Mouse (Mus musculus): ENCODE measurements around the gene Lrsam1. TPM values are rescaled to one million over a fixed set of nuclear protein-coding genes. Genes with fewer than 3 reads are reported as not detected.
A peak's percentile ranks its signal among the peaks of the same experiment; 100 is the strongest.

Lrsam1 gene
- polyA plus RNA-seq, 1 experiment from 2014 or later, result 29.3 TPM

DNA sequence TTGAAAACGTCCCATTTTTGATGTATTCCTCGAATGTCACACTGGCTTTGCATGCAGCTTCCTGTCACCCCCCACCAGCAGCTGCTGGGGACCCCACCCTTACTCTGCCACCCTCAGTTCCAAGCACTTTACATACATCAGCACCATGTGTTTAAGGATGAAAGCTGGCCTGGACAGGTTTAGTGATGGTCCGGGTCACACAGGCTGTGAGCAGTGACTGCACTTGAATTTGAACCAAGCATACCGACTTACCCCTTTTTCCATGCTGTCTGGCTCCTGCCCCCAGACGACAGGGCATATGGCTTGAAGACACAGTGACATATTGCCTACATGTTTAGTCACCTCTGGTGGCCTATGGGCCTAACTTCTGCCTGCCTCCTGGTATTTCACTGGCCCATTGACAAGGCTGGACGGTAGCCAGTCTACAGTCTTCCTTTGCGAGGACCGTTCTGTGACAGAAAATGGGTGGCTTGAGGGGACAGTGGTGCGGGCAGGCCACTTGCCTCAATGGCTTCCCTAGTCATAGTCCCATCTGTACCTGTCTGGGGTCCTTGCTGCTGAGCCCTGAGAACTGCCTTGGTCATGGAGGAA lies 6.7 kb upstream of the Lrsam1 start:
- H3K27me3 ChIP-seq, result no peaks in the 10 kb centered on the region
- CTCF ChIA-PET, result interaction anchor here (1.2 kb wide), 1 partner anchor 14 kb away, joined by 3 read pairs; the partner anchor contains the start of gene Slc2a8
- POLR2A ChIA-PET, result no interaction called here
- in situ Hi-C loops (cut with MboI; ENCODE audit: low pct_unique_long_range_greater_than_20kb), result no loop called here
- ATAC-seq (no peak), DNase-seq (ENCODE audit: low read depth, low spot score) (no peak)
- no peak for TF ChIP-seq CTCF (IDR thresholded peaks at IDR 0.05)

DNA sequence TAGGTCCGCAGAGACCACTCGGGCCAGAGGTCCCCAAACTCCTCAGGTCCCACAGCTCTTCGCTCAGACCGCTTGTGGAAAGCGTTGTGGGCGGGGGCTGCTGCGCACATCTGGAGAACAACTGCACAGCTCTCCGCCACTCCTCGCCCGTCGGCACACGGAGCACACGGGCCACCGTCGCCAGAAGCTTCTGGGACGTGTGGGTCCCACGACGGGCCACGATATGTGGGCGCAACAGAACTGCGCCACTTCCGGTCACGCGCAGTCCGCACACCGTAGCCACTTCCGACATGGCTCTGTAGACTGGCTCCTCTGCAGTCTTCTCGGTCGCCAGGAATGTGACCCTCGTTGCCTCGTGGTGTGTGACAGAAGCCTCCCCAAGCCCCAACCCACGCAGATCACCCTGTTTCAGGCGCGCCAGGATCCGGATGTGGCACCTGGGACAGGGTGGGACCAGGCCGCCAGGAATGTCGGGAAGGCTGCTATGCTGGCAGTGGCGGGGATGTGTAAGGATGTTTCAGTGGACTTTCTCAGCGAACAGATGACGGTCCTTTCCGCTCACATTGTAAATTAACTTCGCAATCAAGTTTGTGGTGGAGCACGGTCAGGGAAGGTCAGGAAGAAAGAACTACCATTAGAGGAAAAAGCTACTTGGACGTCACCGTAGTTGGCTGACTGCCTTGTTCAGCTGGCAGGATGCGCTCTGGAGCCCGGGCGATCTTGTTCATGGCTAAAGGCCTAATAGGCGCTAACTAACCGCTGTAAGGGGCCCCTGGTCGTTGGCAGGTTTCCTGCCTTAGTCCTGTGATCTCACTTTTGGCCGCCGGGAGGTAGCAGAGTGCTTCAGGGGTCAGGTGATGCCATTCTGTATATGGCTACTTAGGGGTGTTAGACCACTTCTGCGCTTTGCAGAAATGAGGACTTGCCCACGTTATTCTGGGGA lies 5.5 kb upstream of the Lrsam1 start:
- in situ Hi-C loops (cut with MboI; ENCODE audit: low pct_unique_long_range_greater_than_20kb), result no loop called here
- ChIA-PET POLR2A (interaction anchor here (1.0 kb wide), 1 partner anchor 24 kb away, joined by 3 read pairs; no protein-coding TSS in a partner anchor), CTCF (no interaction called here)
- H3K27me3 ChIP-seq, result no peaks in the 10 kb centered on the region
- no peak for TF ChIP-seq CTCF (IDR thresholded peaks at IDR 0.05)
- no peak for DNase-seq (ENCODE audit: low read depth, low spot score)
- ATAC-seq, result peak; percentile 40

DNA sequence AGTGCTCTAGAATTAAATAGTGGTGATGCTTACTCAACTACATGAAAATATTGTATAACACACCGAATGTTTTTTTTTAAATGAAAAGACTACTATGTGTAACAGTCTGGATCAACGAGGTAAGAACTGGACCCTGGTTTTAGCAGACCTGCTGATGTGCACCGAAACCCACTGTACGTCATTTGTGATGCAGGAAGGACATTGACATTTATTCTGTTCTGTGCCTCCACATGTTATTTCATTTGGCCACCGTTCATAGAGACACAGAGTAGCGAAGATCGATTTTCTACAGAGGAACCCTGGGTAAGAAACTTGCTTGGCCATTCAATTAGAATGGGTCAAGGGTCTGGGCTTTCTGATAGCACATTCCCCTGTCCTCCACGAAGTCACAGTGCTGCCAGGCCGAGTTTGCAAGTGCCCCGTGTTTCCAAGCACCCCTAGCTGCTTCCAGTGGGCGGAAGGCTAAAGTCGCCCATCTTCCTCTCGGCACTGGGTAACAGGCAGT lies 4.8 kb upstream of the Lrsam1 start:
- ChIA-PET POLR2A (no interaction called here), CTCF (no interaction called here)
- TF ChIP-seq CTCF (IDR thresholded peaks at IDR 0.05), result no peak
- H3K27me3 ChIP-seq, result no peaks in the 10 kb centered on the region
- in situ Hi-C loops (cut with MboI; ENCODE audit: low pct_unique_long_range_greater_than_20kb), result no loop called here
- ATAC-seq, result no peak
- no peak for DNase-seq (ENCODE audit: low read depth, low spot score)

DNA sequence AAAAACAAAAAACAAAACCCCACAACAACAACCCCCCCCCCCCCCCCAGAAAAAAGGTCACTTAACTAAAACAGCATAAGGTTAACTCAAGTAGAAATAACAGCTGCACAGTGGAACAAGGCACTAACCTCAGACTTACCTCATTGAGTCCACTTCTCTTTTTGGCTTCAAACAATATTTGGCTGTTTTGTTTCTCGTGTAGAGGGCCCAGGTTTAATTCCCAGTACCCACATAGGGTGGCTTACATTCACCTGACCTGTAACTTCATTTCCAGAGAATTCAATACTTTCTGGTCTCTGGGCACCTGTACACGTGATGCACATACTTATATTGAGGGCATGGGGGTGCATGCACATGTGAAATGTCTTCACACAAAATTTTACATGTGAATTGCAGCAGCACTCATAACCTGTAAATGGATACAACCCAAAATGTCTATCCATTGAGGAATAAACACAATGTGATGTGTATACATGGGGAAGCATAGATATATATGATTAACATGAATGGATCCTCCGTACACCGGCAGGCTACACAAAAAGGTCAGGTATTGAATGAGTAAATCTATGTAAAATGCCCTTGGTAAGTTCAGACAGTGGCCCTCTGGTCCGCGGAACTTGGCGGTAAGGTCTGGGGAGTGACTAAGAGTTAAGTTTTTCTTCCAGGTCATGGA lies 4.2 kb upstream of the Lrsam1 start:
- ATAC-seq (no peak), DNase-seq (ENCODE audit: low read depth, low spot score) (no peak)
- ChIA-PET CTCF (no interaction called here), POLR2A (interaction anchor here (0.5 kb wide), 1 partner anchor 36 kb away, joined by 3 read pairs; no protein-coding TSS in a partner anchor)
- no peak for TF ChIP-seq CTCF (IDR thresholded peaks at IDR 0.05)
- in situ Hi-C loops (cut with MboI; ENCODE audit: low pct_unique_long_range_greater_than_20kb), result no loop called here
- H3K27me3 ChIP-seq, result no peaks in the 10 kb centered on the region

DNA sequence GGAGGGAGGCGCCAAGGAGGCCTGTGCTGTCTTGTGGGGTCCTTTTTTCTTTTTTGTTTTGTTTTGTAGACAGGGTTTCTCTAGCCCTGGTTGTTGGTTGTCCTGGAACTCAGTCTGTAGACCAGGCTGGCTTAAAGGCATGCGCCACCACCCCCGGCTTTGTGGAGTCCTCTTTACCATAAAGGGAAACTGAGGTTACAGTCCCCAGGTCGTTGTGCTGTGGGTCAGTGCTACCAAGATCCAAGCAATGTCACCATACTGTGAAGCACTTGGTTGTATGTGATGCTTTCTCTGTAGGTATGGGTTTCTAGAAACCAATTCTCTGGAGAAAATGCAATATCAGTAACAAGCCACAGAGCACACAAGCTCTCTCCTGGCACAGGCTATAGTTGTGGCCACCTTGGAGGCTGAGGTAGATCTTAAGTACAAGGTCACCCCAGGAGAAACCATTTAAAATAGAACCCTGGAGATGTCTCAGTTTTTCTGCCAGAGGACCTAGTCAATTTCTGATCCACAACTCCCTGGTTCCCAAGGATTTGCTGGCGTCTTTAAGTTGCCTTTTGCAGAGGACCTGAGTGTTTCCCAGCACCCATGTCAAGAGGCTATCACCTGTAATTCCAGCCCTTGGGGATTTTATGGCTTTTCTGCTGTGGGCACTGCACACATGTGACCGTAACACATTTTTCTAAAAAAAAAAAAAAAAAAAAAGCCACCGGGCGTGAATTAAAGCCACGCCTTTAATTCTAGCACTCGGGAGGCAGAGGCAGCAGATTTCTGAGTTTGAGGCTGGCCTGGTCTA lies 3.4 kb upstream of the Lrsam1 start:
- no peaks in the 10 kb centered on the region for H3K27me3 ChIP-seq
- CTCF ChIA-PET, result no interaction called here
- DNase-seq (ENCODE audit: low read depth, low spot score) (no peak), ATAC-seq (no peak)
- in situ Hi-C loops (cut with MboI; ENCODE audit: low pct_unique_long_range_greater_than_20kb), result no loop called here
- no peak for TF ChIP-seq CTCF (IDR thresholded peaks at IDR 0.05)
- POLR2A ChIA-PET, result interaction anchor here (0.5 to 1.7 kb wide), 3 partner anchors 12 to 35 kb away, joined by 3 read pairs; no protein-coding TSS in a partner anchor

DNA sequence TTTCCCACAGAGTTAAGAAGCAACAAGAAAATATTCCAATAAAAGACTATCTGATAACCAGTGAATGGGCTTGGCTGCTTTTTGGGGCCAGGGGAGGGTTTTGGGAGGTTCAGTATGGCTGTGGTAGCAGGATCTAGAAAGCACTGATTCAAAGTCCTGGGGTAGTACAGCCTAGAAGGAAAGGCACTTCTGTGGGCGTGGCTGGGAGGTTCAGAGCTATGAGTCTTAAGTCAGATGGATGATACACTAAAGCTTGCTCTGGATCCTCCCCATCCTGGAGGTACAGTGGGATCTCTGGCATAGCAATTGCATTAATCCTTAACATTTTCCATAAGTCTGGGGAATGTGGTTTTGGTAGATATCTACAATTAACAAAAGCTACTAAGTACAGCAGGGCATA lies 2.6 kb upstream of the Lrsam1 start:
- ChIA-PET CTCF (no interaction called here), POLR2A (interaction anchor here (0.8 to 1.7 kb wide), 2 partner anchors 11 to 14 kb away, joined by 3 read pairs; no protein-coding TSS in a partner anchor)
- in situ Hi-C loops (cut with MboI; ENCODE audit: low pct_unique_long_range_greater_than_20kb), result no loop called here
- H3K27me3 ChIP-seq, result no peaks in the 10 kb centered on the region
- DNase-seq (ENCODE audit: low read depth, low spot score), result no peak
- ATAC-seq, result no peak
- no peak for TF ChIP-seq CTCF (IDR thresholded peaks at IDR 0.05)

DNA sequence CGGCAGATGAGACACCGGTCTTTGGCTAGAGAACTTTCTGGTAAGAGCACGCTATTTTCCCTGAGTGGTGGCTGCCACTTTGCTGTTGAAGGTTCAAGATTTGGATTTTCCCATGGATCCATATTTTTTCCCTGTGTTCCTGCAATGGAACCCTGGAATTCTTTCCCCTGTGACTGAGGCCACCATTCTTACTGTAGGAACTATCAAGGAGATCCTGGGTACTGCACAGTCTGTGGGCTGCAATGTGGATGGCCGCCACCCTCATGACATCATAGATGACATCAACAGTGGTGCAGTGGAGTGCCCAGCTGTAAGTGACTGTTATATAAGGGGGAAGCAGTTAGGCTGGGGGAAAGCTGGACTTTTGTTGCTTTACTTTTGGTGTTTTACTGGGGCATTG lies 2.1 kb upstream of the Lrsam1 start:
- in situ Hi-C loops (cut with MboI; ENCODE audit: low pct_unique_long_range_greater_than_20kb), result no loop called here
- POLR2A ChIA-PET, result interaction anchor here (1.7 kb wide), 1 partner anchor 13 kb away, joined by 3 read pairs; no protein-coding TSS in a partner anchor
- ATAC-seq, result no peak

DNA sequence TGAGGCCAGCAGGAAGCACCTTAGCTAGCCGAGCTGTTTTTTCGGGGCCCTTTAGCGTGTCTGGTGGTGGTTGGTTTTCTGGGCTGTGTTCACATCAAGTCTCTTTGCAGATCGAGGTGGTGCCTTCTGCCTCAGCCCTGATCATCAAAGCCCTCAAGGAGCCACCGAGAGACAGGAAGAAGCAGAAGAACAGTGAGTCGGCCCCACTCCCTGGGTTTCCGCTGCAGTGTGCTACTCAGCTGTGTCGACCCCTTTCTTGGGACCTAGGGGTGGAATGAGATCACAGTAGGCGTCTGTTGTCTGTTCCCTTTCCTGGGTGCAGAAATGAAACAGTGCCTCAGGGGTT lies 1.4 kb upstream of the Lrsam1 start:
- in situ Hi-C loops (cut with MboI; ENCODE audit: low pct_unique_long_range_greater_than_20kb), result no loop called here
- no peaks in the 10 kb centered on the region for H3K27me3 ChIP-seq
- no peak for TF ChIP-seq CTCF (IDR thresholded peaks at IDR 0.05)
- ChIA-PET POLR2A (interaction anchor here (0.8 kb wide), 1 partner anchor 13 kb away, joined by 3 read pairs; no protein-coding TSS in a partner anchor), CTCF (no interaction called here)
- DNase-seq (ENCODE audit: low read depth, low spot score) (no peak), ATAC-seq (no peak)

More for the DNA sequence above, 2.1 kb upstream of the Lrsam1 start:
- H3K27me3 ChIP-seq, result no peaks in the 10 kb centered on the region
- TF ChIP-seq CTCF (IDR thresholded peaks at IDR 0.05), result no peak
- CTCF ChIA-PET, result no interaction called here
- no peak for DNase-seq (ENCODE audit: low read depth, low spot score)

DNA sequence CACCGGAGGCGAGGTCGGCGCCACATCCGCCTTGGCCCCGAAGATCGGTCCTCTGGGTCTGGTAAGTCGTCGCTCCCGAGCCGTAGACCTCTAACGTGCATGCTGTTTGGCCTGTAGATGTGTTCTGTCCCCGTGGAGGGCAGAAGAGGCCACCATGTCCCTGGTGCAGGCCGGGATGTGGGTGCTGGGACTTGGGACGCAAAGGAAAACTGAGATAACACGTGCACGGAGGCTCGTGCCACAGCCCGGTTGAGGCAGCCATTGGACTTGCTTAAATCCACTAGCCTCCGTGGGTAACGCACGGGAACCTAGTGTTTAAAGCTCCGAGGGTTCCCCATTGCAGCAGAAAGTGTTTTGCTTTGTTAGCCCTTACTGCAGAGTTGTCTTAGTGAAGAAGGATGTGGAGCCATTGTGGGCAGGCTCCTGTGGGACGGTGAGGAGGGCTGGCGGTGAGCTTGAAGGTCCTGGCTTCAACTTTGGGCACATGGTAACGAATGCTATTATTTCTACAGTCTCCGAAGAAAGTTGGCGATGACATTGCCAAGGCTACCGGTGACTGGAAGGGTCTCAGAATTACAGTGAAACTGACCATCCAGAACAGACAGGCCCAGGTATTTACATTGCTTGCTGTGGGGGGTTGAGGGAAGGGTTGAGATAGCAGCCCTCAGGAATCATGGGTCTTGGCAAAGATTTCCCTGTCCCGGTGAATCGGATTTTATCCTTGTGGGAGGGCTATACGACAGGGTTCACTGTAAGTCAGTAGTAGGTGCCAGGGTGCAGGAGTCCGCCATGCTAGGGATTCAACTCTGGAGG lies 854 bp upstream of the Lrsam1 start:
- POLR2A ChIA-PET, result interaction anchor here (0.7 to 0.9 kb wide), 3 partner anchors 9 to 23 kb away, joined by 3 to 4 read pairs (median 3); no protein-coding TSS in a partner anchor
- TF ChIP-seq CTCF (IDR thresholded peaks at IDR 0.05), result no peak
- no peak for ATAC-seq
- in situ Hi-C loops (cut with MboI; ENCODE audit: low pct_unique_long_range_greater_than_20kb), result no loop called here
- DNase-seq (ENCODE audit: low read depth, low spot score), result no peak
- H3K27me3 ChIP-seq, result no peaks in the 10 kb centered on the region
- CTCF ChIA-PET, result interaction anchor here (1.6 kb wide), 1 partner anchor 94 kb away, joined by 3 read pairs; no protein-coding TSS in a partner anchor
